Mouse (Mus musculus): ENCODE measurements around the gene Phactr1. TPM values are rescaled to one million over a fixed set of nuclear protein-coding genes. Genes with fewer than 3 reads are reported as not detected.

The Phactr1 gene
- polyA plus RNA-seq, 1 experiment from 2014 or later: 63.8 TPM

- 75% methylated on average over 5 of the region's 5 CpGs for WGBS
- Histone ChIP-seq H3K27me3 (ENCODE audit: control insufficient read depth, insufficient read depth, low read length) (no peaks in the 10 kb centered on the region), H3K4me3 (replicated peaks; ENCODE audit: low read depth, low read length) (no peak overlapping the region), H3K9ac (replicated peaks; ENCODE audit: low read length) (no peak overlapping the region), H3K27ac (replicated peaks; ENCODE audit: low read depth, low read length) (no peak overlapping the region), H3K9me3 (ENCODE audit: control insufficient read depth, low read length) (peaks cover 4% of the 10 kb centered on the region; the same call in 1 of the 2 replicates), H3K4me2 (ENCODE audit: low read length) (no peak overlapping the region), H3K36me3 (ENCODE audit: control insufficient read depth, insufficient read depth, low read length) (no peaks in the 10 kb centered on the region), H3K4me1 (ENCODE audit: control insufficient read depth, insufficient read depth, low read length) (no peaks in the 10 kb centered on the region)
- DNase-seq (no peak), ATAC-seq (ENCODE audit: low FRiP score, low TSS enrichment) (no peak)
Observed at GRCm38 (mm10) chr13:42696641-42697040, 16.2 kb downstream of the Phactr1 start.

DNA sequence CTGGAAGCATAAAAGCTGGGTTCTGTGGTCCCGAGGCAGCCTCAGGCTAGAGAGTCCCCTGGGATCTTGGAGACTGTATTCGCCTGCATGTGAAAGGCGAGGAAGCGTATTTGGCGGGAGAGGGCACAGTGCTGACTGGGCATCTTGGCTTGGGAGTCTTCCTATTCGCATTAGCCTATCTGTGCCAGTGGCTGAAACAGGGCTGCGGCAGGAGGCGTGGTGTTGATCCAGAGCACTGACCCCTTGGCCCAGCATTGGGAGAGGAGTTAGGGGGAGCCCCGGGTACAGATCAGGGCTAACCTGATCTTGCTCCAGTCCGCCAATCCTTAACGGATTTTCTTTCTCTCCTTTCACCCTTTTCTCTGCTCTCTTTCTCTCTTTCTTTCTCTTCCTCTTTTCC, 28.7 kb downstream of the Phactr1 start:
- peak; percentile 69 for ATAC-seq (ENCODE audit: low FRiP score, low TSS enrichment)
- peaks cover 19% of the 10 kb centered on the region for H3K4me1 ChIP-seq (ENCODE audit: control insufficient read depth, insufficient read depth, low read length)
- H3K36me3 ChIP-seq (ENCODE audit: control insufficient read depth, insufficient read depth, low read length): no peaks in the 10 kb centered on the region
- peak overlapping the region; percentile 66 for H3K4me3 ChIP-seq (replicated peaks; ENCODE audit: low read depth, low read length)
- no peaks in the 10 kb centered on the region for H3K9me3 ChIP-seq (ENCODE audit: control insufficient read depth, low read length)
- no peaks in the 10 kb centered on the region for H3K27me3 ChIP-seq (ENCODE audit: control insufficient read depth, insufficient read depth, low read length)
- peak overlapping the region; percentile 60 for H3K4me2 ChIP-seq (ENCODE audit: low read length)
- H3K9ac ChIP-seq (replicated peaks; ENCODE audit: low read length): peak overlapping the region; percentile 93
- peak overlapping the region; percentile 86 for H3K27ac ChIP-seq (replicated peaks; ENCODE audit: low read depth, low read length)
- peak; percentile 74 for DNase-seq
- 3% methylated on average over 11 of the region's 11 CpGs for WGBS

GRCm38 (mm10) chr13:42709611-42710331, 29.3 kb downstream of the Phactr1 start:
- no peaks in the 10 kb centered on the region for H3K27me3 ChIP-seq (ENCODE audit: control insufficient read depth, insufficient read depth, low read length)
- H3K27ac ChIP-seq (replicated peaks; ENCODE audit: low read depth, low read length): peak overlapping the region; percentile 86
- H3K4me3 ChIP-seq (replicated peaks; ENCODE audit: low read depth, low read length): peak overlapping the region; percentile 66
- ATAC-seq (ENCODE audit: low FRiP score, low TSS enrichment): peak; percentile 86
- no peaks in the 10 kb centered on the region for H3K9me3 ChIP-seq (ENCODE audit: control insufficient read depth, low read length)
- WGBS: under 1% methylated on average over 39 of the region's 39 CpGs
- H3K36me3 ChIP-seq (ENCODE audit: control insufficient read depth, insufficient read depth, low read length): no peaks in the 10 kb centered on the region
- peak; percentile 83 for DNase-seq
- H3K4me1 ChIP-seq (ENCODE audit: control insufficient read depth, insufficient read depth, low read length): peaks cover 19% of the 10 kb centered on the region
- H3K4me2 ChIP-seq (ENCODE audit: low read length): peak overlapping the region; percentile 60
- H3K9ac ChIP-seq (replicated peaks; ENCODE audit: low read length): peak overlapping the region; percentile 93

- Histone ChIP-seq H3K27ac (replicated peaks; ENCODE audit: low read depth, low read length) (no peak overlapping the region), H3K36me3 (ENCODE audit: control insufficient read depth, insufficient read depth, low read length) (no peaks in the 10 kb centered on the region), H3K9me3 (ENCODE audit: control insufficient read depth, low read length) (no peaks in the 10 kb centered on the region), H3K4me1 (ENCODE audit: control insufficient read depth, insufficient read depth, low read length) (peaks cover 19% of the 10 kb centered on the region), H3K4me3 (replicated peaks; ENCODE audit: low read depth, low read length) (0 out of 2 replicates have a peak overlapping the region, but pooled peaks have one; percentile 7), H3K9ac (replicated peaks; ENCODE audit: low read length) (no peak overlapping the region), H3K27me3 (ENCODE audit: control insufficient read depth, insufficient read depth, low read length) (no peaks in the 10 kb centered on the region), H3K4me2 (ENCODE audit: low read length) (peak overlapping the region; percentile 60)
- ATAC-seq (ENCODE audit: low FRiP score, low TSS enrichment) (no peak), DNase-seq (peak; percentile 52)
- WGBS: 39% methylated on average over 2 of the region's 2 CpGs
Observed at GRCm38 (mm10) chr13:42711510-42711909, 31.1 kb downstream of the Phactr1 start.

DNA sequence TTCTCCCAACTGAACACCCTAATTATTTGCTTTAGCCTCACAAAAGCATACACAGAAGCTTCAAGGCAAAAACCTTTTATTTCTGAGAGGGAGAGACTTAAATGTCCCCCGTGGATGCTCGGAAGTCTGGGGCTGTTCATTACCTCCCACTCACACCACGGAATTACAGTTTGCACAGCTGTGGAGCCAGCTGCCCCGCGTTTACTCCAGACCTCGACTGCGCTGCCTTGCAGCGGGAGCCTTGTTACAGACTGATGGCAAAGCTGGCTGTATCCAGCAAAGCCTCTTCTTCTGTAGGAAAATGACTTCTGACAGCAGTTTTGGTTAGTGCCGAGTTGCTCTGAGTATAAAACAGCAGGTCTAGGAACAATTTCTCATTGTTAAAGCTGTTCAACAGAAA, 39.0 kb downstream of the Phactr1 start:
- ATAC-seq (ENCODE audit: low FRiP score, low TSS enrichment): no peak
- Histone ChIP-seq H3K4me1 (ENCODE audit: control insufficient read depth, insufficient read depth, low read length) (0 out of 2 replicates have a peak, but pooled peaks cover 6% of the 10 kb centered on the region), H3K4me3 (replicated peaks; ENCODE audit: low read depth, low read length) (no peak overlapping the region), H3K9me3 (ENCODE audit: control insufficient read depth, low read length) (no peaks in the 10 kb centered on the region), H3K9ac (replicated peaks; ENCODE audit: low read length) (no peak overlapping the region; the same call in 1 of the 2 replicates), H3K4me2 (ENCODE audit: low read length) (no peak overlapping the region), H3K36me3 (ENCODE audit: control insufficient read depth, insufficient read depth, low read length) (no peaks in the 10 kb centered on the region), H3K27me3 (ENCODE audit: control insufficient read depth, insufficient read depth, low read length) (no peaks in the 10 kb centered on the region), H3K27ac (replicated peaks; ENCODE audit: low read depth, low read length) (no peak overlapping the region)
- peak; percentile 62 for DNase-seq
- whole genome bisulfite sequencing: 26% methylated on average over 9 of the region's 9 CpGs

DNA sequence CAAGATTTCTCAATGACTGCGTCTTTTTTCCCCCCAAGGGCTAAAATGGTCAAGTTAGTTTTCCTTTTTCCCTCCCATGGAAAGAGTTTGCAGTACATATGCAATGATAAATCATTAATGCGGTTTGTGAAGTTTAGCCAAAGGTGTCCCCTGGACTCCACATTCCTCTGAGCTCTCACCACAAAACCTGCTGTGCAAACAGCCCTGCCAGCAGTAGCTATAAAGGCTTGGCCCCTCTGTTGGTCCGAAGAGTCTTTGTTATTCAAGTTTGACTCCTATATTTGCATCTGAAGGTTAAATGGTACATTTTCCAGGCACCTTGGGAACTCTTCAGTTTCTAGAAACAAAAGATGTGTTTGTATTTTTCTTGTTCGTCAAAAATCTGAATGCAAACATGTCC, 39.7 kb downstream of the Phactr1 start:
- Histone ChIP-seq H3K9ac (replicated peaks; ENCODE audit: low read length) (no peak overlapping the region), H3K36me3 (ENCODE audit: control insufficient read depth, insufficient read depth, low read length) (no peaks in the 10 kb centered on the region), H3K9me3 (ENCODE audit: control insufficient read depth, low read length) (no peaks in the 10 kb centered on the region), H3K4me3 (replicated peaks; ENCODE audit: low read depth, low read length) (no peak overlapping the region), H3K4me1 (ENCODE audit: control insufficient read depth, insufficient read depth, low read length) (0 out of 2 replicates have a peak, but pooled peaks cover 6% of the 10 kb centered on the region), H3K27me3 (ENCODE audit: control insufficient read depth, insufficient read depth, low read length) (no peaks in the 10 kb centered on the region), H3K4me2 (ENCODE audit: low read length) (no peak overlapping the region), H3K27ac (replicated peaks; ENCODE audit: low read depth, low read length) (no peak overlapping the region)
- DNase-seq (no peak), ATAC-seq (ENCODE audit: low FRiP score, low TSS enrichment) (no peak)
- 42% methylated on average over 4 of the region's 4 CpGs for WGBS

GRCm38 (mm10) chr13:42720648-42721047, 40.2 kb downstream of the Phactr1 start:
- H3K36me3 ChIP-seq (ENCODE audit: control insufficient read depth, insufficient read depth, low read length): no peaks in the 10 kb centered on the region
- no peak overlapping the region for H3K4me3 ChIP-seq (replicated peaks; ENCODE audit: low read depth, low read length)
- 21% methylated on average over 1 of the region's 1 CpGs for WGBS
- no peaks in the 10 kb centered on the region for H3K9me3 ChIP-seq (ENCODE audit: control insufficient read depth, low read length)
- ATAC-seq (ENCODE audit: low FRiP score, low TSS enrichment): no peak
- H3K4me1 ChIP-seq (ENCODE audit: control insufficient read depth, insufficient read depth, low read length): 0 out of 2 replicates have a peak, but pooled peaks cover 10% of the 10 kb centered on the region
- no peak overlapping the region for H3K9ac ChIP-seq (replicated peaks; ENCODE audit: low read length)
- H3K27me3 ChIP-seq (ENCODE audit: control insufficient read depth, insufficient read depth, low read length): no peaks in the 10 kb centered on the region
- DNase-seq: no peak
- H3K27ac ChIP-seq (replicated peaks; ENCODE audit: low read depth, low read length): no peak overlapping the region
- no peak overlapping the region for H3K4me2 ChIP-seq (ENCODE audit: low read length)

DNA sequence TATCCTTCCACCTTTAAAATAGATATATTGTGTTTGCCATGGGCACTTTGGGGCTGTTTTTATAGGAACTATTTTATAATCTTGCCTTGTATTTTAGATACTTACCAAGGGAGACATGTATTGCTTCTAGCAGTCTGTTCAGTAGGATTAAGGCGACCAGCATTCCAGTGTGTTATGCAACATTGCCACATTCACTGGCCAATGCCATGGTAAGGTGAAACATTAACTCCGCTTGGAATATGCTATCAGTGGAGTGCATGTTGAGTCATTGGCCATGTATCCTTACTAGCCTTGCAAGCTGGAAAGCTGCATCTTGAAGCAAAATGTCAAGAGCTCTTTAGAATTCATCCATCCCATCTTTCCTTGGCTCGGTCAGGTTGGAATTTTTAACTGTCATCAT, 43.6 kb downstream of the Phactr1 start:
- Histone ChIP-seq H3K4me3 (replicated peaks; ENCODE audit: low read depth, low read length) (no peak overlapping the region), H3K36me3 (ENCODE audit: control insufficient read depth, insufficient read depth, low read length) (no peaks in the 10 kb centered on the region), H3K27ac (replicated peaks; ENCODE audit: low read depth, low read length) (no peak overlapping the region), H3K9me3 (ENCODE audit: control insufficient read depth, low read length) (no peaks in the 10 kb centered on the region), H3K9ac (replicated peaks; ENCODE audit: low read length) (no peak overlapping the region), H3K4me2 (ENCODE audit: low read length) (no peak overlapping the region), H3K27me3 (ENCODE audit: control insufficient read depth, insufficient read depth, low read length) (no peaks in the 10 kb centered on the region), H3K4me1 (ENCODE audit: control insufficient read depth, insufficient read depth, low read length) (0 out of 2 replicates have a peak, but pooled peaks cover 11% of the 10 kb centered on the region)
- WGBS: 83% methylated on average over 3 of the region's 3 CpGs
- ATAC-seq (ENCODE audit: low FRiP score, low TSS enrichment): no peak
- no peak for DNase-seq

- no peak for ATAC-seq (ENCODE audit: low FRiP score, low TSS enrichment)
- no peaks in the 10 kb centered on the region for H3K9me3 ChIP-seq (ENCODE audit: control insufficient read depth, low read length)
- H3K9ac ChIP-seq (replicated peaks; ENCODE audit: low read length): no peak overlapping the region
- no peak for DNase-seq
- 63% methylated on average over 7 of the region's 7 CpGs for WGBS
- no peaks in the 10 kb centered on the region for H3K27me3 ChIP-seq (ENCODE audit: control insufficient read depth, insufficient read depth, low read length)
- no peak overlapping the region for H3K4me3 ChIP-seq (replicated peaks; ENCODE audit: low read depth, low read length)
- H3K4me2 ChIP-seq (ENCODE audit: low read length): no peak overlapping the region
- no peaks in the 10 kb centered on the region for H3K36me3 ChIP-seq (ENCODE audit: control insufficient read depth, insufficient read depth, low read length)
- 0 out of 2 replicates have a peak, but pooled peaks cover 5% of the 10 kb centered on the region for H3K4me1 ChIP-seq (ENCODE audit: control insufficient read depth, insufficient read depth, low read length)
- no peak overlapping the region for H3K27ac ChIP-seq (replicated peaks; ENCODE audit: low read depth, low read length)
Observed at GRCm38 (mm10) chr13:42725709-42726231, 45.3 kb downstream of the Phactr1 start.
